Mouse (Mus musculus) kidney, postnatal 14 days (tissue): ENCODE data around the gene B3galnt1.

Source experiments
- DNase-seq: peaks from one replicate; pipeline ENCODE4 v3.0.0; 2022; ENCODE audit warnings: mixed read lengths

The B3galnt1 gene

DNA sequence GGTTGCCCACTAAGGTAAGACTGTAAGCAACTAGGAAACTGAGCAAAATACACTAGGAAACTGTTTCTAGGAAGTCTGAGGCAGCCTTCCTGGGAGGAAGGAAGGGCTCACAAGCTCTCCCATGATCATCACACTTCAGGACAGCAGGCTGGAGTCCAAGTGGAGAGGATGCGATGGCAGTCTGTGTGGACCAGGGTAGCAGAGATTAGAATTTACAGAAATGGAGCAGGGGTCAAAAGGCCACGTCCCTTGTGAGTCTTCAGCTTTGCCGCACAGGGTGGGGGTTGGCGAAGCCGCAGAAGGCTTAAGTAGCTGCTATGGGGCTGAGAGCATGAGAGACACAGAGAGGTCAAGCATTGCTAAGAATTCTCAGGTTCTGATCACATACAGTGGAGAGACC is 37.1 kb downstream of the B3galnt1 start:
- peak; percentile 48 for DNase-seq

DNA sequence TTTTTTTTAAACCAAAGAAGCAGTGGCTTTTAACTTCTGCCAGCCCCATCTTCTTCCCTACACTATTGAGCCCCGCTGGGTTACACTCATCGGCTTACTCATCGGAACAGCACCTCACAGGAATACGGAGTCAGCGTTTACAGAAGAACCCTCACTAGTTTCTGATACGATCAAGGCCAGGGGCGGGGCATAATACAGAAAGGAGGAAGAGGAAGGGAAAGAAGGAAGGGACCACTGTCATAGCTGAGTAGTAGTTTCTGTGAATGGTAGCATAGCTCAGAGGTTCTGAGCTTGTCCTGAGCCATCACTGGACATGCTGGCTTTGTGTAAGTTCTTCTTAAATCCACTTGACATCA is 38.8 kb downstream of the B3galnt1 start:
- no peak for DNase-seq

DNA sequence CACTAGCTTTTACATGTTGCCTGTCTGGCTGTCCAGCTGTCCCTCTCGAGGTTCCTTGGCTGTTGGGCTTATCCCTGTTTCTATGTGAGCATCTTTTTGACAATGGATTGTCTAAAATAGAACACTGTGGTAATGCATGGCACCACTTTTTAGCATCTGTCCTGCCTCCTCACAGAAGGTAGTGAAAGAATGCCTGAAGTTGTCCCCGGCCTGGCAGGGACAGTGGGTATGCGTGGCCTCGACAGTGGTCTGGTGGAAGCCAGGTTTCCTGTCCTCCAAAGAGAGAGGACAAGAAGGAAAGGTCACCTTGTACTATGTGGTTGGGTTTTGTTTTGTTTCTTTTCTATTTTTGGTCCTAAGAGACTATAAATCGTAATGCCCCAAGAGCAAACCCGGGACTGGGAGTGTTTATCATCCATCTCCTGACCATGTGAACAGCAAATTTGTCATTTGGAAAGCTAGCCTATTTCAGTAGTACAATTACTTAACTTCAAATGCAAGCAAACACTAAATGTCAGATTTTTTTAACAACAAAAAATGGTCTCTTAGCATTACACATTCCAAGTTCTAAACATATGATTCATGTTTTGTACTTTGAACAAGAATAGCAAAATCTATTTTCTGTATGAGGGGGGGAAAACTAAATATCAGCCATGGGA is 39.3 kb downstream of the B3galnt1 start:
- peak; percentile 31 for DNase-seq

DNA sequence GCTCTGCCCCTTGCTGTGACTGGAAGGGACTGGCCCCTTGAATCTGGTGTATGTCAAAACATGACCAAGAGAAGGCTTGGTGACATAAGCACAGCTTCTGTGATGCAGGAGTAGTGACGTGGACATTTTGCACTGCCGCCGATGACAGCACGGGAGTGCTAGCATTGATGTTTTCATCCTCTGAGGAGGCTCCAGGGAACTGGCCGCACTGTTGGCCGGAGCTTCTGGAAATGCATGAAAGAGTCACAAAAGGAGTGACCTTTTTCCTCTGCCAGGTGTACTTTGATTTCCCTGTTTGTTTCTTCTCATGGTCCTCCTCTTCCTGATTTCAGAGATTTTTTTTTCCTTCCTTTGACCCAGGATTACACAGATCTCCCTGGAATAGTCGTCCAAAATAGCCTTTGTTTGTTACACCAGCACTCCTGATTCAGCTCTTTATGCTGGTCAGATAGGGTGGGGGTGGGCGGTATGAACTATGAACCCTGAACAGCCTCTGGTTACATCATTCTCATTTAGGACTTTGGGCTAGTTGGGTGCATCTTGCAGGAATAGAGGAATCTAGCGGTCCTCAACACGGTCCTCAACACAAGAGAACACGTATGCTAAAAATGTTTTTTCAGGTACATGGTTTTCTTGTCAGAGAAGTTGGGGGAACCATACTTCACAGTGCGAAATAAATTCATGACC is 42.5 kb downstream of the B3galnt1 start:
- peak; percentile 52 for DNase-seq

DNA sequence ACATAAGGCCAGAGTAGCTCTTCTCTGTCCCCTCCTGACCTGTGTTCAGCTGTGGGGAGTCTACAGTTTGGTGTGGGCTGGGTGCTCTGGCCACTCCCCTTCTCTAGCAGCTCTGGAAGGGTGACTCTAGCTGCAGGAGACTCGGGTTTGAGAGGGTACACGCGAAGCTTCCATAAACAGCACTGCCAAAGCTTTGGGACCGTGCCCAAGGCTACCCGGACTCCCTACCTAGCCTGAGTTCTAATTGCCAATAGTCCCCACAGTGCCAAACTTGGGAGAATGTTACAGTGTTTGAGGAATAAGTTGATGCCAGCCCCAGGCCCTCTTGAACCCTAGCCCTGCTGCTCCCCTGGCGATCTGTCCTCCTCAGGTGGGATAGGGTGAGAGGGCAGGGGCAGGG is 43.2 kb downstream of the B3galnt1 start:
- DNase-seq: no peak

DNA sequence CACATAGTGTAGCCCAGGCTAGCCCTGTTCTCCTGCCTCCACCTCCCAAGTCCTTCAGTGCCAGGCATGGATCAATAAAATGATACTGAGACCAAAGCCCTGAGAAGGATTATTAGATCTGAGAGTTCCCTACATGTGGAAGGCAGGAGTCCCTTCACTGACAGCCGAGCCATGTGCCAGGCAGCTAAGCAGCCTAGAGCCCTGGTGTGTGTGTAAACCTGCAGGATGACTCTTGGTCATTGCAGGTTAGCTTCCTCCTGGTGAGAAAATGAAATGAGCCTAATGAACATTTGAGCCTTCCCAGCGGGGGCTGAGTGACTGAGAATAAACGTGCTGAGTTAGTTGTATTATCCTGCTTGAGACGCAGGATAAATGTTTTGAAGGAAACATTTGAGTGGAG is 49.2 kb downstream of the B3galnt1 start:
- no peak for DNase-seq

DNA sequence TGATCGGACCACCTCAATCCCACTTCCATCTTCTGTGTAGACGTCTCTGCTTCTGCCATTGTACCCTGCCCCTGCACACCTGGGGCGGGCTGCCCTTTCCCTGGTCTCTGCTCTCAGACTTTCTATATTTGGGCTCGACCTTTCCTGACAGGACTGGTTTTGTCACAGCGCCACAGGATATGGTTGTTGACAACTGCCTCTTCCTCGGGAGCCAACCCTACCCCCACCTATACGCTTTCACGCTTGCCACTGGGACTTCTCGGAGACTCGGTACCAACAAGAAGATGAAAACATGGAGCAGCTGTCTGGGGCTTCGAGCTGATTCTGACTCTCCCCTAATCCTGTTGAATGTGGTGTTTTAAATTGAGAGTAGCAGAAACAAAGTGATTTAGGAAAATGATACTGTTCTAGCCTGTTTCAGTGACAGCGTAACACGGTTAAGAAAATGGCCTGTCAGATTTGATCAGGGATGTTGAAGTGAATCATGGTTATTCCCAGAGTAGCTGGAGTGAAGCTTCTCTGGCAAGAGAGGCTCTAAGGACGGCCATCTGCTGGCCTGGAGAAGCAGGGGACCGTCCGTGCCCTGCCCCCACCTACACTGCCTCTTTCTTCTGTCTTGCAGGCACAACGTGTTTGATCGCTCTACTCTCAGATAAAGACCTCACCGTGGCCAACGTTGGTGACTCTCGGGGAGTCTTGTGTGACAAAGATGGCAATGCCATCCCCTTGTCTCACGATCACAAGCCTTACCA is 49.9 kb downstream of the B3galnt1 start:
- no peak for DNase-seq

DNA sequence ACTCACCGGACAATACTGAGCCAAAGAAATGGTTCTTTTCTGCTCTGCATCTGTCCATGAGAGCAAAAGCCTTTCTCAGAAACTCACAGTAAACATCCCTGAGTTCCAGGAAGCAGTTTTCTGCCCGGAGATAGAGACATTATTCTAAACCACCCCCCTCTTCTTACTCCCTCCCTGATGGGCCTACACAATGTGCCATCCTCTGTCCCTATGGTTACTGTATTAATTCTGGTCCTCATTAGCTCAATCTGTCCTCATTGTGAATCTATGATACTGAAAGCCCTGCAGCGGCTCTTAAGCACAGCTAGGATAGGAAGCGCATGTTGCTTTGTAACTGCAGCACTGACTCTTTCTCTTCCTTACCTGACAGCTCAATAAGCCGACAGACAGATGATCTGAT is 53.7 kb downstream of the B3galnt1 start:
- DNase-seq: no peak

DNA sequence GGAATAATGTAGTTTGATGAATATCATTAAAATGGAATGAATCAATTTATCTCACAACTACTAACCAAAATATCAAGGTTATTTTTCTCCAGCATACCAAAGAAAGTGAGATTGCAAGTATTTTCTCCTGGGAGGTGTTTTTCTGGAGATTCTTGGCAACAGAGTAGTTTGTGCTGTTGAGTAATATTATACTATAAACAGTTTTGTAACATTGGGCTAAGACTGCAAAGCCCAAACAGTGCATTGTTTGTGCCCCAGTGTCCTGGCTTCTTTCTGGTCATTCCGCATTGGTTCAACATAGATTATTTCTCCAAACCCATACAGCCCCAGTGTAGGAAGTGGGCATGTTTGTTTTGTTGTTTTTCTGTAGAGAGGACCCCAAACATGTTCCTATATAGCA is 55.0 kb downstream of the B3galnt1 start:
- no peak for DNase-seq

DNA sequence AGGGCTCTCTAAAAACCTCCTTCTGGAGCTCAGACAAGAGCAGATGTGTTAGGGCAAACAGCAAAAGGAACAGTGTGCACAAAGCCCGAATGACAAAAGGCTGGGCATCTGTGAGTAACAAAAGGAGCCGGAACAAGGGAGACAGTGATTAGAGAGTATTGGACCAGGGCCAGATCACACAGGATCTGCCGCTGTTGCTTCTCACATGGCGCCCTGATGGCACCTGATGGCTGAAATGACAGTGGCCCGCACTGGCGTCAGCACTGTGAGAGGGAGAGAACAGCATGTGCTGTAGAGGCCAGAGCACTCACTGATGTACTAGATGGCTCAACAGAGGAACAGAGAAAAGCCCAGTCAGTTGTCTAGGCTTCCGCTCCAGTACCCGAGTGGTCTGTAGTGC is 55.8 kb downstream of the B3galnt1 start:
- DNase-seq: no peak

DNA sequence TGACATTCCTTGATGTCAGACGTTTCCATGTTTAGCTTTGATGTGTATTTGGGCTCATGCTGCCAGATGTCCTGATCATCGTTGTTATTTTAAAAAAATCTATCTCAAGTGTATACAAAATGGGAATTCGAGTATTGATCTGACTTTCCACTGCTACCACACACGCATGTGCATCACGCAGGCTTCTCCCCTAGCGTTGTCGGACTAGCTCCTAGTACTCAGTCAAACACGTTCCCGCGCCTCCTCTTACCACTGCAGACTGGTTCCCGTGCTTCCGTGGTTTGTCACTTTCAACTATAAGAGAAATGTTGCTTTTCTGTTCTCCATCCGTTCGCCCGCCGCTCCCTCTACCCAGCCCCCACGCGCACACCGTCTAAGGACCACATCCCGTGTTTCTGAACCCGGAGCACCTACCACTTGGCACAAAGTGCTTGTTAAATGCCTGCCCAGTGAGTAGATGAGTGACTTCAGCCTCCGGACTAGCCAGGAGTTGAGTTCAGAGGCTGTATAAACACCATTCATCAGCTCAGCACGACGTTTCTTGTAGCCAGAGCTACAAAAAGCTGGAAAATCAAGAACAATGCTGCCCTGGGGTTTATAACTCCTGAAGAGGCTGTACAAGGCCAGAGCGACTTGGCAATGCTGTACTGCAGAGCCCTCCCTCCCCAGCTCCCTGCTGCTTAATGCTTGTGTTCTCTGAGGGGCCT is 62.7 kb downstream of the B3galnt1 start:
- DNase-seq: no peak

DNA sequence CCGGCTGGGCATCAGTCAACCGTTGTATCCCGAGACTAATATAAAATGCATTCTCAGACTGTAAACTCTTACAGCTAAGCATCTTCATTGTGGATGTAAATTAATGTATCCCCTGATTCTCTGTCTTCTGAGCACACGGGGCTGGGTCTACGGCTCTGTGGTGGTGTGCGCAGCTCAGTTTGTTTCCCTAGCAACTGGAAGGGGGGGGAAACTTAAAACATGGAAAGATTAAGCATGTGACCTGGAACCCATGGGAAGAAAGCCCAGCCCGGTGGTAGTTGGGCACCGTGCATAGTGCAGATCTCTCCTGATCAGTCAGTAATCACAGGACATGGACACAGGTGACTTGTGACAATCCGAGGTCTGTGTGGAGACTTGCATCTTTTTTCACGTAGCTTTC is 63.3 kb downstream of the B3galnt1 start:
- DNase-seq: no peak

DNA sequence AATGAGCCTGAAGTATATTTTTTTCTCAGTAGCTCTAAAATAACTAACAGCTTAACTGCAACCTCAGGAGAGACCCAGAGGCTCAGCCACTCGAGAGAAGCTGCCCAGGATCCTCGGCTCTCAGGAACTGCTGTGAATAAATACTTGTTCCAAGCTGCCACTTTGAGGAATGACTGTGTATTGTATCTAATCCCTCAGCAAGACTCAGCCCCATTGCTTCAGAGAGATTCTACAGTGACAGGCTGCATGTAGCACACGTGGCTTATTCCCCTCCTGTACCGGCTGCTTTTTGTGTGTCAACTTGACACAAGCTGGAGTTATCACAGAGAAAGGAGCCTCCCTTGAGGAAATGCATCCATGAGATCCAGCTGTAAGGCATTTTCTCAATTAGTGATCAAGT is 66.1 kb downstream of the B3galnt1 start:
- DNase-seq: no peak

DNA sequence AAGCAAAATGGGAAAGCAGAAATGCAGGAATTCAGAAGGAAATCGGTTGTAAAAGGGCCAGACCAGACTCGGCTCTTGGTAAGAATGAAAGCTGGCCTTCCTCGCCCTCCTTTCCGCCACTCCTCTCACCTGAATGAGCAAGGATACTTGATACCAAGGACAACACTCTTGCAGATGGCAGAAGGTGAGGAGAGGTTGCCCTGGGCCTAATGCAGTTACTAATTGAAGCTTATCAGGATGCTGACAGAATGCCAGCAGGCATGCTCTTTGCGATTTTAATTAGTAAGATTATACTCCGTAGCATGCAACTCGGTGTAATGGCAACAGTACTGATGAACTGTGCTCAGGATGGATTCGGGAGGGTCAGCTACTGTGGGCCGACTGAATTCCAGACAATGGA is 67.2 kb downstream of the B3galnt1 start:
- DNase-seq: no peak

DNA sequence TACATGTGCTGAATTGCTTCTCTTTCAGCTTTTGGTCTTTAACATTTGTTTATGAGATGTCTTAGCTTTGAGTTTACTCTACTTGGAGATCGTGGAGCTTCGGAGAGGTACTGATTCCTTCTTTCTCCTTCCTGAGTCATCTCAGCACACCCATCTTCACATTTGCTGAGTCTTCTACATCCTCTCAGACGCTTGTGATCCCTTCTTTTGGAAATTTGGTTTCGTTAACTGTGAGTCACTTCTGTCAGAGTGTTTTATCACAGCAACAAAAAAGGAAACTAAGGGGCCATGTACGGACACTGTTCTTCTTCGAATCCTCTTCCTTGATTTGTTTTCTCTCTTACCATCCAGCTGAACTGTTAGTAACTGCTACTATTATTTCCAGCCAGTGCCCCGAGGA is 69.2 kb downstream of the B3galnt1 start:
- DNase-seq: no peak

DNA sequence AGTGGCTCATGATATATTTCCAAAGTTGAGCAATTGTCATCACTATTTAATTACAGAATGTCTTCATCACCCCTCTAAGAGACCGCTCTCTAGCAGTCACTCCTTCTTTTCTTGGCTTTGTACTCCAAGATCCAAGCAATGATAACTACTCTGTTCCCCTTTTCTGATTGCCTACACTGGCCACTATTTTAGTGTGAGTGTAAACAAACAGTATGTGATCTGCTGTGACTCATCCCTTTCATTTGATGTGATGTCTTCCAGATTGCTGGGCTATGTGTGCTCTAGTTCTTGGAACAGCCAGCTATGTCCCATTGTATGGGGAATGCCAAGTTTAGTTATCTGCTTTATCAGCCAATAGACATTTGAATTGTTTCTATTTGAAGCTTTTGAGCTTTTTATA is 71.4 kb downstream of the B3galnt1 start:
- DNase-seq: no peak

DNA sequence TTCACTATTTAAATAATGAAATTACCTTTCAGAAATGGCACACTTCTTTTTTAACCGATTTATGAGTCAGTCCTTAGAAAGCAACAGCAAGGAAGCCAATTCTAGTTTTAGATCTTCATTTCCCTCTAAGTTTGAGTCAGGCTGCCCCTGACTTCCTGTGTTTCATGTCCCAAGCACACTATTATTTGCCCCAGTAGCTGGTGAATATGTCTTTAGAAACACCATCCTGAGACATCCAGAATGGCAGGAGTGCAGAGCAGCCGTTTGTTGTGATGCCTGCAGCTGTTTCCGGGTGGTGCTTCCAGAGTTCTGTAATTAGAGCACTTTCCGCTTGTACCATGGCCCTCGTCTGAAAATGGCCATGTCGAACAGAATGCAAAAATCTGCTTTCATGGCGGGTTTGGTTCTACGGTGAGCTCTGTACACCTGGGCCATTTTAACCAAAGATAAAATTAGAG is 73.7 kb downstream of the B3galnt1 start:
- DNase-seq: peak; percentile 21

DNA sequence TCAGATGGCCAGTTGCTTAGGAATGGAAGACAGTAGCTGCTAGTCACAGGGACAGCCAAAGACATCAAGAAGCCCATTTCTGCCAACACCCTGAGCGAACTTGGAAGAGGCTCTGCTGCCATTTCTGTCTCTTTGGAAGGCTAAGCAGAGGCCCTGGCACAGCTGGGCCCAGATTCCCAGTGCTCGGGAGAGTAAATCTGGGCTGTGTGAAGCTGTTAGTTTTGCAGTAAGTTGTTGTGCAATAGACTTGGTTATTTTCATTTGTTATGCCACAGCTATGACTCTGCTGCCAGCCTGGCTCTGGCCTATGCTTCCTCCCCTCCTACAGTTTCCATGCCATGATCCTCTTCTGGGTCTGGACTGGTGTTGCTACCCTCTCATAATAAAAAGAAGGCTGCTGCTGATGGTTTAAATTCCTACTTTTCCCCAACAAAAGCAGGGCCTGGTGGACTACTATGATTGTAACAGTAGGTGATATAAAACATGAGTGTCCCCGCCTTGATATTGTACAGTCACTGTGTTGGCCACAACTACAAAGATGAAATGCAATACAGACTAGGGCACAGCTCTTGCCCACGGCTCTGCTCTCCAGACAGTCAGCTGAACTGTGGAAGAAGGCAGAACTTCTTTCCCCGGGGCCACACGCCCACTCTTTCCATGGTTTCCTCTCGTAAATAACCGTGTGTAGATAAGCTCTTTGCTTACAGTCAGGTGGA is 74.2 kb downstream of the B3galnt1 start:
- no peak for DNase-seq
